Mouse (Mus musculus) intestine, embryonic 15.5 days (tissue): ENCODE results near the gene Pycr2. TPM values are rescaled to one million over a fixed set of nuclear protein-coding genes. Genes with fewer than 3 reads are reported as not detected.

Experiments
- ATAC-seq: fragments of 200-750 bp; cut with Nextera tagmentation; 2 replicates; pipeline ENCODE4 v1.8.0; 2017; ENCODE audit warnings: moderate TSS enrichment, moderate library complexity
- H3K27ac ChIP-seq: fragments of 300-500 bp; sonication (generic); 2 replicates; pipeline ENCODE4 v1.5.1; 2015; ENCODE audit warnings: mild to moderate bottlenecking, inconsistent platforms
- H3K27me3 ChIP-seq: fragments of 300-500 bp; sonication (generic); replicated peaks from 2 replicates; pipeline ENCODE4 v1.6.1; 2015; ENCODE audit warnings: inconsistent platforms
- H3K36me3 ChIP-seq: fragments of 300-500 bp; sonication (generic); 2 replicates; pipeline ENCODE4 v1.6.1; 2015; ENCODE audit warnings: inconsistent platforms
- H3K4me1 ChIP-seq: fragments of 300-500 bp; sonication (generic); replicated peaks from 2 replicates; pipeline ENCODE4 v1.6.1; 2015; ENCODE audit warnings: inconsistent platforms
- H3K4me2 ChIP-seq: fragments of 300-500 bp; sonication (generic); replicated peaks from 2 replicates; pipeline ENCODE4 v1.6.1; 2015; ENCODE audit warnings: mild to moderate bottlenecking, inconsistent platforms
- H3K4me3 ChIP-seq: fragments of 300-500 bp; sonication (generic); replicated peaks from 2 replicates; pipeline ENCODE4 v1.5.1; 2015; ENCODE audit warnings: inconsistent platforms
- H3K9ac ChIP-seq: fragments of 300-500 bp; sonication (generic); 2 replicates; pipeline ENCODE4 v1.6.1; 2015; ENCODE audit warnings: inconsistent platforms
- H3K9me3 ChIP-seq: fragments of 300-500 bp; sonication (generic); 2 replicates; pipeline ENCODE4 v1.6.1; 2016; ENCODE audit warnings: inconsistent platforms
- WGBS: fragments of 180-500 bp; shearing (Covaris S2); methylation state at CpG from one replicate; pipeline ENCODE4 v1.1.7; 2015; 5-methylcytosine and 5-hydroxymethylcytosine counted together
- polyA plus RNA-seq: library from polyadenylated mRNA; unstranded; fragments of >200 nt; fragmentation: Nextera tagmentation; extraction: Ambion mirVana; gene quantifications from 2 replicates; pipeline ENCODE4 v1.2.1, GENCODE M21; 2015

Gene Pycr2
- polyA plus RNA-seq, 1 experiment from 2014 or later: 71.4 TPM

- whole genome bisulfite sequencing: 89% methylated on average over 24 of the region's 24 CpGs
- H3K36me3 ChIP-seq: peaks cover 17% of the 10 kb centered on the region; the same call in 1 of the 2 replicates
Measured at GRCm38 (mm10) chr1:180906461-180907147, 2.5 kb downstream of the Pycr2 start.

DNA sequence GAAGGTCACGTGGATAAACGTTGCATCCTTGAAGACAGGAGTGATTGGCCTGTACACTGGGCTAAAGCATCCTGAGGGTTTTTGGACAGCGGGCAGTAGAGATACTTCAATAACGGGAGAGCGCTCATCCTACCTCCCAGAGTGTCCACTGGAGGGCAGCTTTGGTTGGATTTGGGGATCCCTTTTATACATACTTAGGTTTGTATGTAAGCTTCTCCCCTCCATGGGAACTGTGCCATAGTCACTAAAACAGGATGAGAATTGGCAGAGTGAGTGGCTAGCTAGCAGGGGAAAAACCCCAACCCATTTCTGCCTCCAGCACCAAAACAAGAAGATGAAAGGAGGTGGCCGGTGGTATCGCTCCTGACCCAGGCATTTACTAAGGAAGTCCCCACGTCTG is 7.0 kb downstream of the Pycr2 start:
- WGBS: 58% methylated on average over 8 of the region's 8 CpGs
- peak overlapping the region; percentile 35; the same call in 1 of the 2 replicates for H3K4me2 ChIP-seq
- H3K36me3 ChIP-seq: peaks cover 14% of the 10 kb centered on the region; the same call in 1 of the 2 replicates
- H3K4me3 ChIP-seq: no peak overlapping the region
- H3K27me3 ChIP-seq: no peaks in the 10 kb centered on the region
- ATAC-seq: no peak; the same call in 1 of the 2 replicates
- H3K9ac ChIP-seq: no peak overlapping the region
- no peaks in the 10 kb centered on the region for H3K9me3 ChIP-seq
- H3K27ac ChIP-seq: no peak overlapping the region
- 0 out of 2 replicates have a peak, but pooled peaks cover 4% of the 10 kb centered on the region for H3K4me1 ChIP-seq

More at GRCm38 (mm10) chr1:180906461-180907147, 2.5 kb downstream of the Pycr2 start:
- Histone ChIP-seq H3K27ac (no peak overlapping the region), H3K9ac (no peak overlapping the region), H3K4me1 (peaks cover 14% of the 10 kb centered on the region; the same call in 1 of the 2 replicates), H3K4me2 (no peak overlapping the region), H3K4me3 (no peak overlapping the region), H3K9me3 (no peaks in the 10 kb centered on the region), H3K27me3 (no peaks in the 10 kb centered on the region)
- no peak for ATAC-seq

GRCm38 (mm10) chr1:180911653-180912287 is 7.7 kb downstream of the Pycr2 start:
- Histone ChIP-seq H3K9me3 (no peaks in the 10 kb centered on the region), H3K4me3 (no peak overlapping the region), H3K9ac (no peak overlapping the region), H3K4me2 (peak overlapping the region; percentile 35; the same call in 1 of the 2 replicates), H3K4me1 (0 out of 2 replicates have a peak, but pooled peaks cover 4% of the 10 kb centered on the region), H3K27me3 (no peaks in the 10 kb centered on the region), H3K27ac (no peak overlapping the region), H3K36me3 (peaks cover 8% of the 10 kb centered on the region; the same call in 1 of the 2 replicates)
- WGBS: 46% methylated on average over 20 of the region's 20 CpGs
- ATAC-seq: peak; percentile 76

GRCm38 (mm10) chr1:180912792-180913191 is 8.7 kb downstream of the Pycr2 start:
- Histone ChIP-seq H3K4me2 (no peak overlapping the region), H3K4me3 (no peak overlapping the region), H3K9me3 (no peaks in the 10 kb centered on the region), H3K27me3 (no peaks in the 10 kb centered on the region), H3K9ac (no peak overlapping the region), H3K4me1 (0 out of 2 replicates have a peak, but pooled peaks cover 4% of the 10 kb centered on the region), H3K36me3 (no peaks in the 10 kb centered on the region), H3K27ac (no peak overlapping the region)
- WGBS: 89% methylated on average over 5 of the region's 5 CpGs
- no peak for ATAC-seq

DNA sequence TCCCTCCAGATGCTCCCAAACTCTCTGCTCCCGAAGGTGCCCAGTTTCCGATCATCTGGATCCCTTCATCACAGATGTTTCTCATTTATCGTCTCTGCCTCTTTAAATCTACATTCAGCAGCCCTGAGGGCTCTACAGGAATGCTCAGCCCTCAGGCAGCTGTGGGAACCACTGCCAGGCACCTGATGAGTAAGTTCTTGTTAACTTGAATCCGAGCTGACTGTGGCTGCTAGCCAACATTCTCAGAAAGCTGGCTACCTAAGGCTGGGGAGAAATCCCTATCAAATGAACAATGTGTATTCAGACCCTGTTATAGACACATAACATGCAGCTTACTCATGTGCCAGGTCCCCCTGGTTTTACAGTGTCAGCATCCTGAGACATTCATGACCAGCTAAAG is 9.7 kb downstream of the Pycr2 start:
- no peak overlapping the region for H3K9ac ChIP-seq
- H3K4me1 ChIP-seq: 0 out of 2 replicates have a peak, but pooled peaks cover 4% of the 10 kb centered on the region
- H3K4me3 ChIP-seq: no peak overlapping the region
- H3K27ac ChIP-seq: no peak overlapping the region
- H3K9me3 ChIP-seq: no peaks in the 10 kb centered on the region
- H3K27me3 ChIP-seq: no peaks in the 10 kb centered on the region
- H3K36me3 ChIP-seq: no peaks in the 10 kb centered on the region
- WGBS: 51% methylated on average over 4 of the region's 4 CpGs
- ATAC-seq: no peak
- H3K4me2 ChIP-seq: no peak overlapping the region

DNA sequence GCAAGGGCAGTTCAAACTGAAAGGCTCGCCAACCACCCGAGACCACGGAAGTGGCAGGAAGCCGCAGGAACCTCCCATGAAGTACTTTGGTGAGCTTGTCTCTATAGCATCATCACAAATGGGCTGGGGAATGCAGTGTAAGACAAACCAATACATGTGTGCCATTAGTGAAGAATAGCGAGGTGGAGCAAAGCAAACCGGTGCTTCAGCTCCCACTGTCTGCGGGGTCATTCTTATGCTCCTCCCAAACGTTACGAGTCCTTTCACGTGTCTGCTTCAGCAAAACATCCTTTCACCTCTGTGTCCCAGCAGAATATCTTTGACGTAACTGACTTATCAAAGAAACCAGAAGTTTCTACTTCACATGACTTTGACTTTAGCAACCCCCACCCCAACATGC is 12.3 kb downstream of the Pycr2 start:
- no peak overlapping the region for H3K27ac ChIP-seq
- WGBS: 88% methylated on average over 11 of the region's 11 CpGs
- no peaks in the 10 kb centered on the region for H3K36me3 ChIP-seq
- no peak overlapping the region for H3K9ac ChIP-seq
- no peaks in the 10 kb centered on the region for H3K9me3 ChIP-seq
- no peaks in the 10 kb centered on the region for H3K27me3 ChIP-seq
- ATAC-seq: no peak
- no peak overlapping the region for H3K4me2 ChIP-seq
- no peaks in the 10 kb centered on the region for H3K4me1 ChIP-seq
- H3K4me3 ChIP-seq: no peak overlapping the region

DNA sequence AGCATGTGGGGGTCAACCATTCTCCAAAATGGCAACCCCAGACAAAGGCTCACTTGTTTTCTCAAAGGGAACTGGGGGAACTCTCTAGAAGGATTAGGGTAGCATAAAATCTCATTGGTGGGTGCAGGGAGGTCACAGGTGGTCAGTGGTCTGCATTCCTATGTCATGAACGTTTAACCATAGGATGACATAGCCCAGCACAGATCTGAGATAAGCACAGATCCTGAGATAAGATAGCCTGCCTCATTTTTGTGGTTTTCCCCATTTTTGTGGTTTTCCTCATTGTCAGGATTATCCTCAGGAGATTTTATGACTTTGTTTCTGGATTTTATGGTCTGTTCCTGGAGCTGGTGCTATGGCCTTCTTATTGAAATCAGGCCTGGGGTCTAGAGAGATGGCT is 13.0 kb downstream of the Pycr2 start:
- no peak overlapping the region for H3K4me2 ChIP-seq
- H3K4me1 ChIP-seq: no peaks in the 10 kb centered on the region
- H3K9me3 ChIP-seq: no peaks in the 10 kb centered on the region
- no peak overlapping the region for H3K9ac ChIP-seq
- H3K27me3 ChIP-seq: no peaks in the 10 kb centered on the region
- 12% methylated on average over 1 of the region's 1 CpGs for WGBS
- no peak overlapping the region for H3K27ac ChIP-seq
- H3K4me3 ChIP-seq: no peak overlapping the region
- no peaks in the 10 kb centered on the region for H3K36me3 ChIP-seq
- no peak for ATAC-seq

- Histone ChIP-seq H3K4me2 (no peak overlapping the region), H3K27ac (no peak overlapping the region), H3K9me3 (no peaks in the 10 kb centered on the region), H3K27me3 (no peaks in the 10 kb centered on the region), H3K9ac (no peak overlapping the region), H3K4me1 (no peaks in the 10 kb centered on the region), H3K4me3 (no peak overlapping the region), H3K36me3 (no peaks in the 10 kb centered on the region)
- 38% methylated on average over 8 of the region's 8 CpGs for WGBS
- no peak for ATAC-seq
Measured at GRCm38 (mm10) chr1:180919686-180920085, 15.6 kb downstream of the Pycr2 start.

GRCm38 (mm10) chr1:180922273-180923048 is 18.4 kb downstream of the Pycr2 start:
- no peak for ATAC-seq
- H3K27me3 ChIP-seq: no peaks in the 10 kb centered on the region
- no peak overlapping the region for H3K4me2 ChIP-seq
- no peaks in the 10 kb centered on the region for H3K4me1 ChIP-seq
- H3K4me3 ChIP-seq: no peak overlapping the region
- no peak overlapping the region for H3K27ac ChIP-seq
- H3K36me3 ChIP-seq: no peaks in the 10 kb centered on the region
- H3K9me3 ChIP-seq: no peaks in the 10 kb centered on the region
- H3K9ac ChIP-seq: no peak overlapping the region
- 67% methylated on average over 6 of the region's 6 CpGs for WGBS

- no peak overlapping the region for H3K4me2 ChIP-seq
- H3K27ac ChIP-seq: no peak overlapping the region
- no peaks in the 10 kb centered on the region for H3K4me1 ChIP-seq
- WGBS: 50% methylated on average over 2 of the region's 2 CpGs
- H3K36me3 ChIP-seq: no peaks in the 10 kb centered on the region
- no peaks in the 10 kb centered on the region for H3K9me3 ChIP-seq
- no peaks in the 10 kb centered on the region for H3K27me3 ChIP-seq
- no peak overlapping the region for H3K9ac ChIP-seq
- no peak overlapping the region for H3K4me3 ChIP-seq
- no peak for ATAC-seq
Measured at GRCm38 (mm10) chr1:180924737-180925136, 20.6 kb downstream of the Pycr2 start.

DNA sequence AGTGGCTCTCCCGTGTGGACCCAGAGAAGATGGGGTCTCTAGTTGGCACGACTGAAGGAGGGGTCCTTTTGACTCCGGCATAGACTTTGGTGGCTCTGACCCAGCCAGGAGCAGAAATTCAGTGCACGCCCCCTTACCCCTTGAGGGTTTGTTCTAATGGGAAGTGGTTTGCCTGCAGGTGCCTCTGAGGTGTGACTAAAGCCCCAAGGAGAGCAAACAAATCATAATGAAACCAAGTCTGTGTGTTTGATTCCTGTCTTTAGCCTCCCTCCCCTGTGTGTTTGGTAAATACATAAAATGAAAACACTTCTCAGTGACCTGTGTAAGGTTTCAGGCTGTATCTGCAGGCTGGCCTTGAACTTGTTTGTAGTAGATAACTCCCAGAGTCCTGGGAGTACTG is 22.2 kb downstream of the Pycr2 start:
- Histone ChIP-seq H3K4me1 (no peaks in the 10 kb centered on the region), H3K36me3 (no peaks in the 10 kb centered on the region), H3K9me3 (no peaks in the 10 kb centered on the region), H3K27ac (no peak overlapping the region), H3K27me3 (no peaks in the 10 kb centered on the region), H3K4me2 (no peak overlapping the region), H3K4me3 (no peak overlapping the region), H3K9ac (no peak overlapping the region)
- WGBS: 60% methylated on average over 4 of the region's 4 CpGs
- no peak for ATAC-seq

DNA sequence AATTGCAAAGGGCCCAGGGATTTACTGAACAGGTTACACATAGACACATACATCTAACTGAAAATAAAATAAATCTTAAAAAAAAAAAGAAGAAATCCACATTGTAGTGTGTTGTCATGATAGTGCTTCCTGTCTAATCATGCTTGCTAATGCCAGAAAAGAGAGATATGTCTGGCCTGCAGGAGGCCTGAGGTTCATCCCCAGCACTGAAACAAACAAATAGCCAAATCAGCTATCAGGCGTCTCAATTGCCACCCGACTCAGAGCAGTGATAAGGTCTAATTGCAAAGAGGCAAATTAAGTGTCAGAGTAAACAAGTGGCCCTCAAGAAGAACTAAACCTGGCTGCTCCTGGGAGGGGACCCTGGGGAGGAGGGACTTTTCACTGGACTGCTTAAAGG is 25.5 kb downstream of the Pycr2 start:
- no peak overlapping the region for H3K9ac ChIP-seq
- peaks cover 11% of the 10 kb centered on the region for H3K27me3 ChIP-seq
- no peaks in the 10 kb centered on the region for H3K9me3 ChIP-seq
- no peaks in the 10 kb centered on the region for H3K4me1 ChIP-seq
- H3K4me3 ChIP-seq: no peak overlapping the region
- no peak overlapping the region for H3K27ac ChIP-seq
- WGBS: 29% methylated on average over 2 of the region's 2 CpGs
- H3K36me3 ChIP-seq: no peaks in the 10 kb centered on the region
- no peak overlapping the region for H3K4me2 ChIP-seq
- no peak for ATAC-seq
